In the genomic region with DNA sequence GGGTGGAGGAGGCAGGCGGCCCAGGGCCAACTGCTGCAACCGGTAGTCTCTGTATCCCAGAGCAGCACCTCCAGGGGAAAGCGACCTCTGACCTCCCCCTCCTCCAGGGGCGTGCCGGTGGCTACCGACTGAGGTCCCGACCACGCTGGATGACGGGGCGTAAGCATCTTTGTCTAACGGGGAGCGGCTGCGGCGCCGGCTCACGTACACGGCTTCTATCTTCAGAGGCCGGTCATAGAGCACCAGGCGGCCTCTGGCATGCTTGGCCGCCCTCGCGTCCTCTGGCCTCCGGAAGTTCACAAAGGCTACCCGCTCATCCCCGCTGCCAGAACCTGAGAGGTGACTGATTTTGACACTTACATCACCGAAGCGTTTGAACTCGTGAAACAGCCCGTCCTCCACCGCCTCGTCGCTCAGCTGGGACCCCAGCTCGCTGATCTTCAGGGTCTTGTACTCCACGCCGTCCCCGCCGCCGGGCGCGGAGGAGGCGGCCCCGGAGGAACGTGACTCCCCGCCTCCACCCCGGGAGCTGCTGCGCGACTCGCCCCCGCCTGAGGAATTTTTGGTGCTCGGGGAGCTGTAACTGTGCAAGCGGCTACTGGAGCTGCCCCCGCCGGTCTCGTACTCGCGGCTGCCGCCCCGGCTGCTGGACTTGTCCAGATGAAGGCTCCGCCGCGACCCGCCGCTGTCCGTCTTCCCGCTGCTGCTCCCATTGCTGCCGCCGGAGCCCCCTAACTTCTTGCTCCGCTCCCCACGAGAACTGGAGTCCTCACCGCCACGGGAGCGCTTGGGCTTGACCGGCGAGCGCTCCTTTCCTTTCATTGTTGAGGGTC, we compare ENCODE assay signal across 8 mouse cellular contexts. TPM values are rescaled to one million over a fixed set of nuclear protein-coding genes. Genes with fewer than 3 reads are reported as not detected.
DNase-seq lines count a peak whose midpoint lies in the region; ATAC-seq and TF ChIP-seq lines count a peak whose summit lies in the region.

No protein-coding gene starts in this region.

- H3K4me1 ChIP-seq in thymus, adult 2 months (replicated peaks; ENCODE audit: control insufficient read depth, insufficient read depth, low read length) = peaks cover 24% of the 10 kb centered on the region
- H3K4me1 ChIP-seq in embryonic facial prominence, embryonic 14.5 days (ENCODE audit: control insufficient read depth, insufficient read depth, low read length) = peaks cover 24% of the 10 kb centered on the region
- peaks cover 19% of the 10 kb centered on the region for H3K4me1 ChIP-seq in heart, embryonic 11.5 days (ENCODE audit: control insufficient read depth, insufficient read depth, low read length)
- peaks cover 23% of the 10 kb centered on the region for H3K4me1 ChIP-seq in kidney, embryonic 16.5 days (ENCODE audit: insufficient read depth, low read length)
- H3K4me1 ChIP-seq in liver, embryonic 13.5 days (replicated peaks) = peaks cover 39% of the 10 kb centered on the region
- peaks cover 20% of the 10 kb centered on the region for H3K4me1 ChIP-seq in olfactory bulb, adult 2 months (ENCODE audit: control insufficient read depth, insufficient read depth, low read length)

- WGBS in thymus, adult 2 months = 1% methylated on average over 75 of the region's 75 CpGs
- WGBS in embryonic facial prominence, embryonic 14.5 days = under 1% methylated on average over 61 of the region's 75 CpGs
- under 1% methylated on average over 75 of the region's 75 CpGs for WGBS in heart, embryonic 11.5 days (ENCODE audit: insufficient replicate concordance)
- WGBS in kidney, embryonic 16.5 days = under 1% methylated on average over 72 of the region's 75 CpGs
- under 1% methylated on average over 75 of the region's 75 CpGs for WGBS in liver, embryonic 13.5 days (ENCODE audit: insufficient replicate concordance)
- under 1% methylated on average over 75 of the region's 75 CpGs for WGBS in olfactory bulb, adult 2 months

- TF ChIP-seq CTCF in thymus, adult 2 months (IDR thresholded peaks at IDR 0.05; ENCODE audit: borderline replicate concordance, control insufficient read depth, extremely low read depth, insufficient read depth, low read length, poor library complexity) = no peak
- TF ChIP-seq CTCF in olfactory bulb, adult 2 months (IDR thresholded peaks at IDR 0.05; ENCODE audit: insufficient read depth, low read depth, low read length) = no peak

- DNase-seq in thymus, adult 2 months = no peak
- no peak for DNase-seq in thymus, postnatal 25 days
- DNase-seq in embryonic facial prominence, embryonic 14.5 days (ENCODE audit: low spot score) = peak; percentile 47
- peak; percentile 37 for DNase-seq in liver, embryonic 13.5 days
- DNase-seq in urinary bladder, postnatal 10 days (ENCODE audit: low spot score) = peak; percentile 25

- peaks cover 6% of the 10 kb centered on the region for H3K36me3 ChIP-seq in thymus, adult 2 months (ENCODE audit: control insufficient read depth, insufficient read depth, low read length)
- H3K36me3 ChIP-seq in embryonic facial prominence, embryonic 14.5 days (ENCODE audit: control insufficient read depth, insufficient read depth, low read length) = peaks cover 22% of the 10 kb centered on the region
- peaks cover 11% of the 10 kb centered on the region for H3K36me3 ChIP-seq in heart, embryonic 11.5 days (ENCODE audit: control insufficient read depth, insufficient read depth, low read length)
- H3K36me3 ChIP-seq in kidney, embryonic 16.5 days (ENCODE audit: insufficient read depth, low read length) = peaks cover 18% of the 10 kb centered on the region
- H3K36me3 ChIP-seq in liver, embryonic 13.5 days = peaks cover 34% of the 10 kb centered on the region

- peak overlapping the region; percentile 95 for H3K4me2 ChIP-seq in embryonic facial prominence, embryonic 14.5 days (ENCODE audit: low read depth, low read length)
- peak overlapping the region; percentile 97 for H3K4me2 ChIP-seq in heart, embryonic 11.5 days
- H3K4me2 ChIP-seq in kidney, embryonic 16.5 days (replicated peaks; ENCODE audit: low read depth, low read length) = peak overlapping the region; percentile 75
- H3K4me2 ChIP-seq in liver, embryonic 13.5 days = peak overlapping the region; percentile 94

- H3K9me3 ChIP-seq in embryonic facial prominence, embryonic 14.5 days (ENCODE audit: control insufficient read depth, low read length) = no peaks in the 10 kb centered on the region
- H3K9me3 ChIP-seq in heart, embryonic 11.5 days (replicated peaks; ENCODE audit: control insufficient read depth, low read length) = no peaks in the 10 kb centered on the region
- H3K9me3 ChIP-seq in kidney, embryonic 16.5 days (ENCODE audit: low read length) = no peaks in the 10 kb centered on the region
- H3K9me3 ChIP-seq in liver, embryonic 13.5 days (replicated peaks) = no peaks in the 10 kb centered on the region

- peak overlapping the region; percentile 15; the same call in 1 of the 2 replicates for H3K27ac ChIP-seq in thymus, adult 2 months (ENCODE audit: control insufficient read depth, insufficient read depth, low read length)
- H3K27ac ChIP-seq in embryonic facial prominence, embryonic 14.5 days (replicated peaks; ENCODE audit: low read depth, low read length) = peak overlapping the region; percentile 90
- H3K27ac ChIP-seq in heart, embryonic 11.5 days (ENCODE audit: low read depth, low read length) = peak overlapping the region; percentile 95
- peak overlapping the region; percentile 96 for H3K27ac ChIP-seq in kidney, embryonic 16.5 days (ENCODE audit: low read length)
- H3K27ac ChIP-seq in liver, embryonic 13.5 days = peak overlapping the region; percentile 90
- peak overlapping the region; percentile 24; the same call in 1 of the 2 replicates for H3K27ac ChIP-seq in olfactory bulb, adult 2 months (ENCODE audit: insufficient read depth, low read depth, low read length)

- no peaks in the 10 kb centered on the region for H3K27me3 ChIP-seq in thymus, adult 2 months (ENCODE audit: control insufficient read depth, insufficient read depth, low read length)
- H3K27me3 ChIP-seq in embryonic facial prominence, embryonic 14.5 days (replicated peaks; ENCODE audit: control insufficient read depth, insufficient read depth, low read length) = no peaks in the 10 kb centered on the region
- H3K27me3 ChIP-seq in heart, embryonic 11.5 days (ENCODE audit: control insufficient read depth, insufficient read depth, low read length) = no peaks in the 10 kb centered on the region
- no peaks in the 10 kb centered on the region for H3K27me3 ChIP-seq in kidney, embryonic 16.5 days (ENCODE audit: insufficient read depth, low read length)
- H3K27me3 ChIP-seq in liver, embryonic 13.5 days = no peaks in the 10 kb centered on the region

- ATAC-seq in embryonic facial prominence, embryonic 14.5 days (ENCODE audit: low read depth) = 0 out of 2 replicates have a peak, but pooled peaks have one; percentile 3
- no peak for ATAC-seq in heart, embryonic 11.5 days (replicated peaks; ENCODE audit: insufficient number of reproducible peaks, low FRiP score, low TSS enrichment)
- ATAC-seq in kidney, embryonic 16.5 days (ENCODE audit: low FRiP score, low TSS enrichment) = peak; percentile 4; the same call in 1 of the 2 replicates
- no peak for ATAC-seq in liver, embryonic 13.5 days (ENCODE audit: low read depth)

- peak overlapping the region; percentile 85 for H3K4me3 ChIP-seq in thymus, adult 2 months (ENCODE audit: control insufficient read depth, insufficient read depth, low read length)
- peak overlapping the region; percentile 96 for H3K4me3 ChIP-seq in embryonic facial prominence, embryonic 14.5 days (ENCODE audit: low read depth, low read length)
- H3K4me3 ChIP-seq in heart, embryonic 11.5 days (ENCODE audit: low read depth, low read length) = peak overlapping the region; percentile 86
- H3K4me3 ChIP-seq in kidney, embryonic 16.5 days (ENCODE audit: low read length) = peak overlapping the region; percentile 99
- peak overlapping the region; percentile 99 for H3K4me3 ChIP-seq in liver, embryonic 13.5 days (replicated peaks)
- peak overlapping the region; percentile 55 for H3K4me3 ChIP-seq in olfactory bulb, adult 2 months (ENCODE audit: insufficient read depth, low read depth, low read length)

- peak overlapping the region; percentile 96 for H3K9ac ChIP-seq in embryonic facial prominence, embryonic 14.5 days (ENCODE audit: low read depth, low read length)
- H3K9ac ChIP-seq in heart, embryonic 11.5 days (ENCODE audit: low read depth, low read length) = peak overlapping the region; percentile 97
- H3K9ac ChIP-seq in kidney, embryonic 16.5 days (replicated peaks; ENCODE audit: low read length) = peak overlapping the region; percentile 96
- H3K9ac ChIP-seq in liver, embryonic 13.5 days = peak overlapping the region; percentile 94

- no peak for TF ChIP-seq POLR2A in thymus, adult 2 months (IDR thresholded peaks at IDR 0.05; ENCODE audit: control insufficient read depth, extremely low read depth, insufficient read depth, low read length, poor library complexity)
- no peak for TF ChIP-seq POLR2A in olfactory bulb, adult 2 months (IDR thresholded peaks at IDR 0.05; ENCODE audit: insufficient read depth, low read depth, low read length)

RNA-seq across cellular contexts. Expression of a gene that starts 1.1 kb away (rescaled TPM):
- 16.4 and 20.9 TPM in 2 replicates for polyA plus RNA-seq in thymus, adult 2 months (2012; rRNA removed)
- polyA plus RNA-seq in embryonic facial prominence, embryonic 14.5 days (2014; fragmentation: Nextera tagmentation; extraction: Ambion mirVana) = 13.5 and 13.7 TPM in 2 replicates
- polyA plus RNA-seq in heart, embryonic 11.5 days (2014; fragmentation: Nextera tagmentation; extraction: Ambion mirVana) = 13.6 and 14.1 TPM in 2 replicates
- 12.8 and 15.9 TPM in 2 replicates for polyA plus RNA-seq in kidney, embryonic 16.5 days (2015; fragmentation: Nextera tagmentation; extraction: Ambion mirVana)
- 9.6 and 11.9 TPM in 2 replicates for polyA plus RNA-seq in liver, embryonic 13.5 days (2015; fragmentation: Nextera tagmentation; extraction: Ambion mirVana)
- 50.8 TPM in 1 of 2 replicates, not detected in the other for polyA plus RNA-seq in olfactory bulb, adult 2 months (2012; ENCODE audit: insufficient read depth, insufficient read length, low replicate concordance, missing spikeins)

RNA-seq across cellular contexts. Expression of a gene that starts 41.3 kb away (rescaled TPM):
- 0.11 and 0.20 TPM in 2 replicates for polyA plus RNA-seq in thymus, adult 2 months (2012; rRNA removed)
- polyA plus RNA-seq in embryonic facial prominence, embryonic 14.5 days (2014; fragmentation: Nextera tagmentation; extraction: Ambion mirVana) = 6.5 and 8.0 TPM in 2 replicates
- 1.5 and 3.0 TPM in 2 replicates for polyA plus RNA-seq in heart, embryonic 11.5 days (2014; fragmentation: Nextera tagmentation; extraction: Ambion mirVana)
- 13.4 and 13.6 TPM in 2 replicates for polyA plus RNA-seq in kidney, embryonic 16.5 days (2015; fragmentation: Nextera tagmentation; extraction: Ambion mirVana)
- polyA plus RNA-seq in liver, embryonic 13.5 days (2015; fragmentation: Nextera tagmentation; extraction: Ambion mirVana) = 0.59 and 0.67 TPM in 2 replicates
- polyA plus RNA-seq in olfactory bulb, adult 2 months (2012; ENCODE audit: insufficient read depth, insufficient read length, low replicate concordance, missing spikeins) = not detected in 2 replicates

RNA-seq across cellular contexts. Expression of a gene that starts 53.7 kb away (rescaled TPM):
- 109 and 126 TPM in 2 replicates for polyA plus RNA-seq in thymus, adult 2 months (2012; rRNA removed)
- polyA plus RNA-seq in embryonic facial prominence, embryonic 14.5 days (2014; fragmentation: Nextera tagmentation; extraction: Ambion mirVana) = 182 and 192 TPM in 2 replicates
- 153 and 156 TPM in 2 replicates for polyA plus RNA-seq in heart, embryonic 11.5 days (2014; fragmentation: Nextera tagmentation; extraction: Ambion mirVana)
- polyA plus RNA-seq in kidney, embryonic 16.5 days (2015; fragmentation: Nextera tagmentation; extraction: Ambion mirVana) = 204 and 224 TPM in 2 replicates
- polyA plus RNA-seq in liver, embryonic 13.5 days (2015; fragmentation: Nextera tagmentation; extraction: Ambion mirVana) = 118 and 131 TPM in 2 replicates
- polyA plus RNA-seq in olfactory bulb, adult 2 months (2012; ENCODE audit: insufficient read depth, insufficient read length, low replicate concordance, missing spikeins) = not detected in 2 replicates

Comparison
In these comparisons a context has a peak if more than half of its experiments do, and no peak if none do; other contexts are left out.
1. DNase-seq: peak in embryonic facial prominence, embryonic 14.5 days (single experiment), liver, embryonic 13.5 days (single experiment) and urinary bladder, postnatal 10 days (single experiment); none in thymus, adult 2 months (single experiment) and thymus, postnatal 25 days (single experiment).
2. H3K27ac ChIP-seq: peak in every context shown above with its lines; median percentile 96 in kidney, embryonic 16.5 days; 95 in heart, embryonic 11.5 days; 90 in embryonic facial prominence, embryonic 14.5 days; 90 in liver, embryonic 13.5 days; 24 in olfactory bulb, adult 2 months; 15 in thymus, adult 2 months.
3. ATAC-seq: peak in embryonic facial prominence, embryonic 14.5 days (single experiment) and kidney, embryonic 16.5 days (single experiment); none in heart, embryonic 11.5 days (single experiment) and liver, embryonic 13.5 days (single experiment).
4. RNA of a gene that starts 53.7 kb away (polyA plus RNA-seq): 204 to 224 TPM in kidney, embryonic 16.5 days, 182 to 192 TPM in embryonic facial prominence, embryonic 14.5 days, 153 to 156 TPM in heart, embryonic 11.5 days, 118 to 131 TPM in liver, embryonic 13.5 days and 109 to 126 TPM in thymus, adult 2 months; not detected in olfactory bulb, adult 2 months; every median in the first group is over 100 times any median in the second.
5. Peak in every context shown above with its lines, with median percentiles within 50 percentile points of each other: H3K4me3 ChIP-seq, H3K4me2 ChIP-seq and H3K9ac ChIP-seq.